Mouse (Mus musculus) activated CD4-positive, CD25-positive, alpha-beta regulatory T cell, adult 4 months (primary cell): ENCODE results near the gene Gprc5d. TPM values are rescaled to one million over a fixed set of nuclear protein-coding genes. Genes with fewer than 3 reads are reported as not detected.

ENCODE experiments used
- ATAC-seq: one replicate; pipeline ENCODE4 v1.8.0; 2017
- polyA plus RNA-seq, 2 experiments: library from polyadenylated mRNA; unstranded; fragments of 100-300 nt; shearing (Covaris generic); gene quantifications; one replicate each; pipeline ENCODE4 v1.2.1; 2017

The Gprc5d gene
- polyA plus RNA-seq, 2 experiments from 2014 or later, result not detected

GRCm38 (mm10) chr6:135066795-135067445 lies 51.2 kb downstream of the Gprc5d start:
- no peak for ATAC-seq

DNA sequence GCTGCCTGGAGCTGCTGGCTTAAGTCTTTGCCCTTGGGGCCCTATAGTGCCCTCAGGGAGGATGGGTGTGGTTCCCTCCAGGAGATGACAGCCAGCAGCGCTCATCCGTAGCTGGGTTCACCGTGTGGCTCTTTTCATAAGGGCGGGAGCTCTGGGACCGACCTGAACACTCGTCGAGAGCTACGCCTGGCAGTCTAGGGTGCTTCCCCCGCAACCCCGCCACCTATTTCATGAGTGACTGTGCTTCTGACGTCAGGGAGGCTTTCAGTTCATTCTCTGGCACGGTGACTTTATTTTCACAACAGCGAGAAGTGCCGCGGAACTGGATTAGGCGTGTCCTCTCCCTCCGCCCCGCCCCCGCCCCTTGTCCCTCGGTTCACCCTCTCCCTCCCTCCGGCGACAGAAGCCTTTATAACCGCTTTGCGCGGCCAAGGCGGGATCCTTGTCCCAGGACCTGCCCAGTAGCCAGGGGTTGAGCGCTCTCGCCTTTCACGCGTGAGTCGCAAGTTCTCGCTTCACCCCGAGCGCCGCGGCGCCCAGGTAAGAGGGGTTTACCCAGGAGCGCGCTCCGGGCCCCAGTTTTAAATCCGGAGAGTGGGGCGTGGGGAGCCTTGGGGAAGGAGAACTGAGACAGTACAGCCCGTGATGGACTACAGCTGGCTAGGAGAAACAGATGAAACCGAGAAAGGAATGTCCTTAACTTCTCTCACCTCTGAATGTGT lies 52.7 kb downstream of the Gprc5d start, which contains the start of gene Gprc5a:
Gene Gprc5a, plus strand, starts transcription at position 416 of the 722 bp plus-strand sequence.
- peak; percentile 97 for ATAC-seq

- ATAC-seq, result no peak
Measured at GRCm38 (mm10) chr6:135064621-135065020, 53.5 kb downstream of the Gprc5d start.

DNA sequence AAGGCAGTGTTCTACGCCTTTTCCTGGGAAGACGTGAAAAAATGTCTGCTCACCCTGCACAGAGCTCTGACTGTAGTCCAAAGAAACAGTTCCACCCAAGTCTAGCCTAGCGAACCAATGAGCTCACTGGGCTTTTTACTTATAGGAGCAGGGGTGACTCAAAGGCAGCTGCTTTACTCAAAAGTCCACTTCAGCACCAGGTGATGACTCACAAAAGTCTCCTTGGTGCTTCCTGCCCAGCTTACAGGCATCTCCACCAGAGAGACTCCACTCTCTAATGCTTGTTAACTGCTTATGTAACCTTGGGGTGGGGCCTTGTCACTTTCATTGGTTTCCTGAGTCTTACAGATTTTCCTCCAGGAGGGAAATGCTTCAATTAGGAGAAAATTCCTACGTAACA lies 57.4 kb downstream of the Gprc5d start:
- ATAC-seq, result no peak

Other genes starting within 250 kb of the Gprc5d start
- gene Gpr19, start 219.7 kb downstream of the Gprc5d start, polyA plus RNA-seq, result 1 to 10 TPM; 3.3 to 8.7 TPM
- 10 to 100 TPM; 38.9 to 48.9 TPM for gene Cdkn1b, start 197.9 kb downstream of the Gprc5d start, polyA plus RNA-seq
- under 1 TPM; 0.09 to 0.17 TPM for gene Apold1, start 136.6 kb downstream of the Gprc5d start, polyA plus RNA-seq
- 100 to 1,000 TPM; 132 to 161 TPM for gene Ddx47, start 106.7 kb downstream of the Gprc5d start, polyA plus RNA-seq
- gene Gprc5a, start 52.6 kb downstream of the Gprc5d start, polyA plus RNA-seq, result under 1 TPM; 0.26 to 0.45 TPM
- 10 to 100 TPM; 23.6 to 23.8 TPM for gene Fam234b, start 79.7 kb upstream of the Gprc5d start, polyA plus RNA-seq
- gene Hebp1, start 79.7 kb upstream of the Gprc5d start, polyA plus RNA-seq, result 1 to 10 TPM in 1 of 2 experiments, under 1 TPM in 1; 0.42 to 2.4 TPM
- not detected for gene Gsg1, start 136.1 kb upstream of the Gprc5d start, polyA plus RNA-seq
- gene Pbp2, start 192.1 kb upstream of the Gprc5d start, polyA plus RNA-seq, result not detected
- gene Emp1, start 244.3 kb upstream of the Gprc5d start, polyA plus RNA-seq, result 10 to 100 TPM in 1 of 2 experiments, 1 to 10 TPM in 1; 7.5 to 10.5 TPM